Mouse (Mus musculus): ENCODE measurements around the gene Gm17324. TPM values are rescaled to one million over a fixed set of nuclear protein-coding genes. Genes with fewer than 3 reads are reported as not detected.

The Gm17324 gene
- polyA plus RNA-seq, 1 experiment from 2014 or later, result 0.70 TPM

- no peak for ATAC-seq (replicated peaks; ENCODE audit: insufficient number of reproducible peaks, low FRiP score, low TSS enrichment, low read depth)
- Histone ChIP-seq H3K4me1 (ENCODE audit: control insufficient read depth, insufficient read depth, low read length) (no peaks in the 10 kb centered on the region), H3K4me2 (ENCODE audit: low read depth, low read length) (no peak overlapping the region), H3K27me3 (ENCODE audit: control insufficient read depth, insufficient read depth, low read length) (no peaks in the 10 kb centered on the region), H3K4me3 (ENCODE audit: low read depth, low read length) (no peak overlapping the region), H3K9ac (replicated peaks; ENCODE audit: low read length) (no peak overlapping the region), H3K9me3 (replicated peaks; ENCODE audit: control insufficient read depth, low read length) (no peaks in the 10 kb centered on the region), H3K36me3 (replicated peaks; ENCODE audit: control insufficient read depth, insufficient read depth, low read depth, low read length) (peaks cover 5% of the 10 kb centered on the region), H3K27ac (replicated peaks; ENCODE audit: low read depth, low read length) (no peak overlapping the region)
- peak; percentile 39 for DNase-seq (ENCODE audit: low spot score)
- WGBS, result 87% methylated on average over 4 of the region's 4 CpGs
These were observed 27.3 kb upstream of the Gm17324 start for GRCm38 (mm10) chr9:78475873-78476272.

- Histone ChIP-seq H3K4me3 (ENCODE audit: low read depth, low read length) (no peak overlapping the region), H3K27ac (replicated peaks; ENCODE audit: low read depth, low read length) (no peak overlapping the region), H3K4me1 (ENCODE audit: control insufficient read depth, insufficient read depth, low read length) (no peaks in the 10 kb centered on the region), H3K4me2 (ENCODE audit: low read depth, low read length) (no peak overlapping the region), H3K9ac (replicated peaks; ENCODE audit: low read length) (no peak overlapping the region), H3K36me3 (replicated peaks; ENCODE audit: control insufficient read depth, insufficient read depth, low read depth, low read length) (peaks cover 5% of the 10 kb centered on the region), H3K9me3 (replicated peaks; ENCODE audit: control insufficient read depth, low read length) (no peaks in the 10 kb centered on the region), H3K27me3 (ENCODE audit: control insufficient read depth, insufficient read depth, low read length) (no peaks in the 10 kb centered on the region)
- WGBS, result 92% methylated on average over 2 of the region's 2 CpGs
- ATAC-seq (replicated peaks; ENCODE audit: insufficient number of reproducible peaks, low FRiP score, low TSS enrichment, low read depth) (no peak), DNase-seq (ENCODE audit: low spot score) (no peak)
These were observed 26.8 kb upstream of the Gm17324 start for GRCm38 (mm10) chr9:78475383-78475780.

- ATAC-seq (replicated peaks; ENCODE audit: insufficient number of reproducible peaks, low FRiP score, low TSS enrichment, low read depth) (no peak), DNase-seq (ENCODE audit: low spot score) (no peak)
- Histone ChIP-seq H3K27ac (replicated peaks; ENCODE audit: low read depth, low read length) (no peak overlapping the region), H3K36me3 (replicated peaks; ENCODE audit: control insufficient read depth, insufficient read depth, low read depth, low read length) (peaks cover 5% of the 10 kb centered on the region), H3K27me3 (ENCODE audit: control insufficient read depth, insufficient read depth, low read length) (no peaks in the 10 kb centered on the region), H3K4me3 (ENCODE audit: low read depth, low read length) (no peak overlapping the region), H3K4me1 (ENCODE audit: control insufficient read depth, insufficient read depth, low read length) (no peaks in the 10 kb centered on the region), H3K4me2 (ENCODE audit: low read depth, low read length) (no peak overlapping the region), H3K9me3 (replicated peaks; ENCODE audit: control insufficient read depth, low read length) (no peaks in the 10 kb centered on the region), H3K9ac (replicated peaks; ENCODE audit: low read length) (no peak overlapping the region)
- 90% methylated on average over 5 of the region's 5 CpGs for WGBS
These were observed 26.3 kb upstream of the Gm17324 start for GRCm38 (mm10) chr9:78474771-78475382.

- ATAC-seq (replicated peaks; ENCODE audit: insufficient number of reproducible peaks, low FRiP score, low TSS enrichment, low read depth), result no peak
- peaks cover 5% of the 10 kb centered on the region for H3K36me3 ChIP-seq (replicated peaks; ENCODE audit: control insufficient read depth, insufficient read depth, low read depth, low read length)
These were observed 25.7 kb upstream of the Gm17324 start for GRCm38 (mm10) chr9:78474270-78474669.

GRCm38 (mm10) chr9:78473588-78473987, 25.0 kb upstream of the Gm17324 start:
- no peak overlapping the region for H3K27ac ChIP-seq (replicated peaks; ENCODE audit: low read depth, low read length)
- no peaks in the 10 kb centered on the region for H3K9me3 ChIP-seq (replicated peaks; ENCODE audit: control insufficient read depth, low read length)
- no peaks in the 10 kb centered on the region for H3K27me3 ChIP-seq (ENCODE audit: control insufficient read depth, insufficient read depth, low read length)
- WGBS, result 85% methylated on average over 8 of the region's 8 CpGs
- H3K4me3 ChIP-seq (ENCODE audit: low read depth, low read length), result no peak overlapping the region
- DNase-seq (ENCODE audit: low spot score), result no peak
- no peaks in the 10 kb centered on the region for H3K4me1 ChIP-seq (ENCODE audit: control insufficient read depth, insufficient read depth, low read length)
- H3K36me3 ChIP-seq (replicated peaks; ENCODE audit: control insufficient read depth, insufficient read depth, low read depth, low read length), result peaks cover 3% of the 10 kb centered on the region
- H3K9ac ChIP-seq (replicated peaks; ENCODE audit: low read length), result no peak overlapping the region
- no peak overlapping the region for H3K4me2 ChIP-seq (ENCODE audit: low read depth, low read length)
- ATAC-seq (replicated peaks; ENCODE audit: insufficient number of reproducible peaks, low FRiP score, low TSS enrichment, low read depth), result no peak

More at GRCm38 (mm10) chr9:78474270-78474669, 25.7 kb upstream of the Gm17324 start:
- 78% methylated on average over 2 of the region's 2 CpGs for WGBS
- no peaks in the 10 kb centered on the region for H3K27me3 ChIP-seq (ENCODE audit: control insufficient read depth, insufficient read depth, low read length)
- no peak overlapping the region for H3K4me3 ChIP-seq (ENCODE audit: low read depth, low read length)
- no peaks in the 10 kb centered on the region for H3K4me1 ChIP-seq (ENCODE audit: control insufficient read depth, insufficient read depth, low read length)
- H3K4me2 ChIP-seq (ENCODE audit: low read depth, low read length), result no peak overlapping the region
- H3K9ac ChIP-seq (replicated peaks; ENCODE audit: low read length), result no peak overlapping the region
- H3K9me3 ChIP-seq (replicated peaks; ENCODE audit: control insufficient read depth, low read length), result no peaks in the 10 kb centered on the region
- DNase-seq (ENCODE audit: low spot score), result no peak
- no peak overlapping the region for H3K27ac ChIP-seq (replicated peaks; ENCODE audit: low read depth, low read length)

GRCm38 (mm10) chr9:78465725-78466124, 17.1 kb upstream of the Gm17324 start:
- no peak for DNase-seq (ENCODE audit: low spot score)
- Histone ChIP-seq H3K36me3 (replicated peaks; ENCODE audit: control insufficient read depth, insufficient read depth, low read depth, low read length) (no peaks in the 10 kb centered on the region; the same call in 1 of the 2 replicates), H3K4me1 (ENCODE audit: control insufficient read depth, insufficient read depth, low read length) (no peaks in the 10 kb centered on the region), H3K4me2 (ENCODE audit: low read depth, low read length) (no peak overlapping the region), H3K27me3 (ENCODE audit: control insufficient read depth, insufficient read depth, low read length) (no peaks in the 10 kb centered on the region), H3K27ac (replicated peaks; ENCODE audit: low read depth, low read length) (no peak overlapping the region), H3K9me3 (replicated peaks; ENCODE audit: control insufficient read depth, low read length) (no peaks in the 10 kb centered on the region), H3K4me3 (ENCODE audit: low read depth, low read length) (no peak overlapping the region), H3K9ac (replicated peaks; ENCODE audit: low read length) (no peak overlapping the region)
- WGBS, result 93% methylated on average over 3 of the region's 3 CpGs
- ATAC-seq (replicated peaks; ENCODE audit: insufficient number of reproducible peaks, low FRiP score, low TSS enrichment, low read depth), result no peak

GRCm38 (mm10) chr9:78463337-78463736, 14.8 kb upstream of the Gm17324 start:
- no peaks in the 10 kb centered on the region; the same call in none of the 2 replicates for H3K36me3 ChIP-seq (replicated peaks; ENCODE audit: control insufficient read depth, insufficient read depth, low read depth, low read length)
- WGBS, result 94% methylated on average over 4 of the region's 4 CpGs
- no peak overlapping the region for H3K9ac ChIP-seq (replicated peaks; ENCODE audit: low read length)
- ATAC-seq (replicated peaks; ENCODE audit: insufficient number of reproducible peaks, low FRiP score, low TSS enrichment, low read depth), result no peak
- no peak overlapping the region for H3K4me3 ChIP-seq (ENCODE audit: low read depth, low read length)
- no peak overlapping the region for H3K27ac ChIP-seq (replicated peaks; ENCODE audit: low read depth, low read length)
- H3K4me2 ChIP-seq (ENCODE audit: low read depth, low read length), result no peak overlapping the region
- no peaks in the 10 kb centered on the region for H3K9me3 ChIP-seq (replicated peaks; ENCODE audit: control insufficient read depth, low read length)
- no peaks in the 10 kb centered on the region for H3K27me3 ChIP-seq (ENCODE audit: control insufficient read depth, insufficient read depth, low read length)
- H3K4me1 ChIP-seq (ENCODE audit: control insufficient read depth, insufficient read depth, low read length), result no peaks in the 10 kb centered on the region
- no peak for DNase-seq (ENCODE audit: low spot score)

- Histone ChIP-seq H3K9ac (replicated peaks; ENCODE audit: low read length) (no peak overlapping the region), H3K36me3 (replicated peaks; ENCODE audit: control insufficient read depth, insufficient read depth, low read depth, low read length) (no peaks in the 10 kb centered on the region; the same call in none of the 2 replicates), H3K4me3 (ENCODE audit: low read depth, low read length) (no peak overlapping the region), H3K9me3 (replicated peaks; ENCODE audit: control insufficient read depth, low read length) (no peaks in the 10 kb centered on the region), H3K4me1 (ENCODE audit: control insufficient read depth, insufficient read depth, low read length) (no peaks in the 10 kb centered on the region), H3K27ac (replicated peaks; ENCODE audit: low read depth, low read length) (no peak overlapping the region), H3K4me2 (ENCODE audit: low read depth, low read length) (no peak overlapping the region), H3K27me3 (ENCODE audit: control insufficient read depth, insufficient read depth, low read length) (no peaks in the 10 kb centered on the region)
- DNase-seq (ENCODE audit: low spot score), result no peak
- 88% methylated on average over 8 of the region's 8 CpGs for WGBS
- ATAC-seq (replicated peaks; ENCODE audit: insufficient number of reproducible peaks, low FRiP score, low TSS enrichment, low read depth), result no peak
These were observed 8.4 kb upstream of the Gm17324 start for GRCm38 (mm10) chr9:78457026-78457425.

All from embryonic facial prominence, embryonic 11.5 days (tissue).